Mouse (Mus musculus) neural tube, embryonic 15.5 days (tissue): ENCODE measurements around the gene Negr1. TPM values are rescaled to one million over a fixed set of nuclear protein-coding genes. Genes with fewer than 3 reads are reported as not detected.

Experiments used
- ATAC-seq: fragments of 200-750 bp; cut with Nextera tagmentation; 2 replicates; pipeline ENCODE4 v1.8.0; 2017; ENCODE audit warnings: mild to moderate bottlenecking, moderate TSS enrichment, moderate library complexity; ENCODE audit not compliant: low FRiP score
- H3K27ac ChIP-seq: fragments of 300-500 bp; sonication (generic); replicated peaks from 2 replicates; pipeline ENCODE4 v1.5.1; 2015; ENCODE audit warnings: mild to moderate bottlenecking, inconsistent platforms
- H3K27me3 ChIP-seq: fragments of 300-500 bp; sonication (generic); replicated peaks from 2 replicates; pipeline ENCODE4 v1.6.1; 2015; ENCODE audit warnings: inconsistent platforms
- H3K36me3 ChIP-seq: fragments of 300-500 bp; sonication (generic); 2 replicates; pipeline ENCODE4 v1.6.1; 2015; ENCODE audit warnings: inconsistent platforms
- H3K4me1 ChIP-seq: fragments of 300-500 bp; sonication (generic); 2 replicates; pipeline ENCODE4 v1.6.1; 2015; ENCODE audit warnings: inconsistent platforms
- H3K4me2 ChIP-seq: fragments of 300-500 bp; sonication (generic); 2 replicates; pipeline ENCODE4 v1.6.1; 2015; ENCODE audit warnings: inconsistent platforms, mild to moderate bottlenecking, moderate library complexity
- H3K4me3 ChIP-seq: fragments of 300-500 bp; sonication (generic); replicated peaks from 2 replicates; pipeline ENCODE4 v1.5.1; 2015; ENCODE audit warnings: mild to moderate bottlenecking, inconsistent platforms
- H3K9ac ChIP-seq: fragments of 300-500 bp; sonication (generic); replicated peaks from 2 replicates; pipeline ENCODE4 v1.6.1; 2015; ENCODE audit warnings: mild to moderate bottlenecking, inconsistent platforms
- H3K9me3 ChIP-seq: fragments of 300-500 bp; sonication (generic); replicated peaks from 2 replicates; pipeline ENCODE4 v1.6.1; 2016; ENCODE audit warnings: inconsistent platforms
- WGBS: fragments of 180-500 bp; shearing (Covaris S2); methylation state at CpG from one replicate; pipeline ENCODE4 v1.1.7; 2015; ENCODE audit warnings: mixed read lengths; 5-methylcytosine and 5-hydroxymethylcytosine counted together
- polyA plus RNA-seq: library from polyadenylated mRNA; unstranded; fragments of >200 nt; fragmentation: Nextera tagmentation; extraction: Ambion mirVana; gene quantifications from 2 replicates; pipeline ENCODE4 v1.2.1, GENCODE M21; 2015

Gene Negr1
- polyA plus RNA-seq, 1 experiment from 2014 or later, result 48.6 TPM

GRCm38 (mm10) chr3:156971104-156971503, 409.5 kb downstream of the Negr1 start:
- no peaks in the 10 kb centered on the region for H3K9me3 ChIP-seq
- ATAC-seq, result no peak
- no peak overlapping the region for H3K9ac ChIP-seq
- H3K27me3 ChIP-seq, result no peaks in the 10 kb centered on the region
- no peaks in the 10 kb centered on the region for H3K36me3 ChIP-seq
- no peaks in the 10 kb centered on the region for H3K4me1 ChIP-seq
- no peak overlapping the region for H3K4me3 ChIP-seq
- 92% methylated on average over 2 of the region's 2 CpGs for WGBS
- no peak overlapping the region for H3K4me2 ChIP-seq
- no peak overlapping the region for H3K27ac ChIP-seq

GRCm38 (mm10) chr3:156976816-156977215, 415.2 kb downstream of the Negr1 start:
- WGBS, result 66% methylated on average over 2 of the region's 2 CpGs
- Histone ChIP-seq H3K27ac (no peak overlapping the region), H3K9me3 (no peaks in the 10 kb centered on the region), H3K36me3 (no peaks in the 10 kb centered on the region), H3K4me3 (no peak overlapping the region), H3K9ac (no peak overlapping the region), H3K27me3 (no peaks in the 10 kb centered on the region), H3K4me2 (no peak overlapping the region), H3K4me1 (peaks cover 9% of the 10 kb centered on the region)
- ATAC-seq, result no peak

GRCm38 (mm10) chr3:156980042-156980716, 418.6 kb downstream of the Negr1 start:
- H3K27me3 ChIP-seq, result no peaks in the 10 kb centered on the region
- no peak overlapping the region for H3K9ac ChIP-seq
- peak; percentile 60 for ATAC-seq
- H3K4me2 ChIP-seq, result no peak overlapping the region
- H3K4me1 ChIP-seq, result peaks cover 9% of the 10 kb centered on the region
- H3K4me3 ChIP-seq, result no peak overlapping the region
- no peaks in the 10 kb centered on the region for H3K9me3 ChIP-seq
- H3K27ac ChIP-seq, result 0 out of 2 replicates have a peak overlapping the region, but pooled peaks have one; percentile 15
- 47% methylated on average over 11 of the region's 11 CpGs for WGBS
- H3K36me3 ChIP-seq, result no peaks in the 10 kb centered on the region

- Histone ChIP-seq H3K9me3 (no peaks in the 10 kb centered on the region), H3K4me2 (no peak overlapping the region), H3K9ac (no peak overlapping the region), H3K36me3 (no peaks in the 10 kb centered on the region), H3K27ac (no peak overlapping the region), H3K27me3 (no peaks in the 10 kb centered on the region), H3K4me1 (peaks cover 9% of the 10 kb centered on the region), H3K4me3 (no peak overlapping the region)
- ATAC-seq, result no peak
- 28% methylated on average over 4 of the region's 4 CpGs for WGBS
Measured at GRCm38 (mm10) chr3:156982102-156982501, 420.5 kb downstream of the Negr1 start.

- no peaks in the 10 kb centered on the region for H3K4me1 ChIP-seq
- no peaks in the 10 kb centered on the region for H3K27me3 ChIP-seq
- H3K9me3 ChIP-seq, result no peaks in the 10 kb centered on the region
- H3K36me3 ChIP-seq, result no peaks in the 10 kb centered on the region
- no peak overlapping the region for H3K27ac ChIP-seq
- H3K9ac ChIP-seq, result no peak overlapping the region
- 95% methylated on average over 3 of the region's 3 CpGs for WGBS
- H3K4me2 ChIP-seq, result no peak overlapping the region
- no peak for ATAC-seq
- H3K4me3 ChIP-seq, result no peak overlapping the region
Measured at GRCm38 (mm10) chr3:156987113-156987512, 425.5 kb downstream of the Negr1 start.

- Histone ChIP-seq H3K36me3 (no peaks in the 10 kb centered on the region), H3K4me3 (no peak overlapping the region), H3K27me3 (no peaks in the 10 kb centered on the region), H3K4me1 (no peaks in the 10 kb centered on the region), H3K27ac (no peak overlapping the region), H3K9ac (no peak overlapping the region), H3K4me2 (no peak overlapping the region), H3K9me3 (no peaks in the 10 kb centered on the region)
- WGBS, result 59% methylated on average over 2 of the region's 2 CpGs
- ATAC-seq, result no peak
Measured at GRCm38 (mm10) chr3:156992171-156992570, 430.6 kb downstream of the Negr1 start.

GRCm38 (mm10) chr3:156992811-156993210, 431.2 kb downstream of the Negr1 start:
- Histone ChIP-seq H3K9ac (no peak overlapping the region), H3K27ac (no peak overlapping the region), H3K36me3 (no peaks in the 10 kb centered on the region), H3K27me3 (no peaks in the 10 kb centered on the region), H3K4me2 (no peak overlapping the region), H3K4me1 (no peaks in the 10 kb centered on the region), H3K4me3 (no peak overlapping the region), H3K9me3 (no peaks in the 10 kb centered on the region)
- WGBS, result 77% methylated on average over 1 of the region's 1 CpGs
- no peak for ATAC-seq

- no peak overlapping the region for H3K4me3 ChIP-seq
- WGBS, result 81% methylated on average over 5 of the region's 5 CpGs
- no peak for ATAC-seq
- H3K9me3 ChIP-seq, result no peaks in the 10 kb centered on the region
- no peaks in the 10 kb centered on the region for H3K36me3 ChIP-seq
- no peak overlapping the region for H3K4me2 ChIP-seq
- H3K27ac ChIP-seq, result no peak overlapping the region
- H3K9ac ChIP-seq, result no peak overlapping the region
- 0 out of 2 replicates have a peak, but pooled peaks cover 2% of the 10 kb centered on the region for H3K4me1 ChIP-seq
- H3K27me3 ChIP-seq, result no peaks in the 10 kb centered on the region
Measured at GRCm38 (mm10) chr3:156999177-156999808, 437.7 kb downstream of the Negr1 start.

- Histone ChIP-seq H3K27me3 (no peaks in the 10 kb centered on the region), H3K4me1 (no peaks in the 10 kb centered on the region), H3K4me3 (no peak overlapping the region), H3K36me3 (no peaks in the 10 kb centered on the region), H3K9ac (no peak overlapping the region), H3K9me3 (no peaks in the 10 kb centered on the region), H3K27ac (no peak overlapping the region), H3K4me2 (no peak overlapping the region)
- no peak for ATAC-seq
- 84% methylated on average over 2 of the region's 2 CpGs for WGBS
Measured at GRCm38 (mm10) chr3:157021632-157022031, 460.0 kb downstream of the Negr1 start.

- no peak for ATAC-seq
- WGBS, result 77% methylated on average over 6 of the region's 6 CpGs
Measured at GRCm38 (mm10) chr3:157024580-157024979, 463.0 kb downstream of the Negr1 start.

GRCm38 (mm10) chr3:157031513-157032142, 470.0 kb downstream of the Negr1 start:
- WGBS, result 82% methylated on average over 4 of the region's 4 CpGs
- no peak for ATAC-seq
- no peak overlapping the region for H3K27ac ChIP-seq

More at GRCm38 (mm10) chr3:157024580-157024979, 463.0 kb downstream of the Negr1 start:
- Histone ChIP-seq H3K4me2 (no peak overlapping the region), H3K4me3 (no peak overlapping the region), H3K4me1 (no peaks in the 10 kb centered on the region), H3K27me3 (no peaks in the 10 kb centered on the region), H3K9me3 (no peaks in the 10 kb centered on the region), H3K9ac (no peak overlapping the region), H3K36me3 (no peaks in the 10 kb centered on the region), H3K27ac (no peak overlapping the region)

GRCm38 (mm10) chr3:157036016-157036415, 474.4 kb downstream of the Negr1 start:
- Histone ChIP-seq H3K9me3 (no peaks in the 10 kb centered on the region), H3K9ac (no peak overlapping the region), H3K27ac (no peak overlapping the region), H3K36me3 (no peaks in the 10 kb centered on the region), H3K4me3 (no peak overlapping the region), H3K27me3 (no peaks in the 10 kb centered on the region), H3K4me1 (peaks cover 3% of the 10 kb centered on the region; the same call in 1 of the 2 replicates), H3K4me2 (no peak overlapping the region)
- WGBS, result 35% methylated on average over 6 of the region's 6 CpGs
- no peak for ATAC-seq

More at GRCm38 (mm10) chr3:157031513-157032142, 470.0 kb downstream of the Negr1 start:
- Histone ChIP-seq H3K4me1 (peaks cover 3% of the 10 kb centered on the region; the same call in 1 of the 2 replicates), H3K4me2 (no peak overlapping the region), H3K9ac (no peak overlapping the region), H3K9me3 (no peaks in the 10 kb centered on the region), H3K36me3 (no peaks in the 10 kb centered on the region), H3K4me3 (no peak overlapping the region), H3K27me3 (no peaks in the 10 kb centered on the region)
